Mouse (Mus musculus): ENCODE measurements at regions not wholly inside any gene's neighbourhood (a gene's known extent, or its start where the extent isn't known, plus 50 kb on each side); places are given as distances from the start of the nearest gene placed in this dataset.

DNA sequence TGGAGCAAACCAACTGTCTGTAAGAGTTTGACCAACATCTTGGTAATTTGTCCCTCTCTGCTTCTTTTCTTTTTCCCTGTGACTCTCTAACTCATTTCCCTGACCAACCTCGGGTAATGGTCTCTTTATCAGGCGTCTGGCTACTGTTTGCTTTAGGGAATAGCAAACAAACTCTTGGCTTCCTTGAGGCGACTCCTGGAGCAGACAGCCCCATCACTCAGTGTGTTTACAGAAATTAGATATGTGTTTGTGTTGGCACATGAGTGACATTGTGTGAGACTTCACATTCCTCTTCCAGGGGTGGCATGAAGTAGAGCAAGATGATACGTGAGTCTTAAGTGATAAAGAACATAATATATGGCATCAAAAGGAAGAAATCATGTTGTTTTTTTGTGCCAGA is 195.7 kb upstream of the Hhip start:
- no peak overlapping the region for H3K27ac ChIP-seq
- no peak overlapping the region for H3K4me2 ChIP-seq
- H3K4me3 ChIP-seq: no peak overlapping the region
- no peaks in the 10 kb centered on the region for H3K4me1 ChIP-seq
- no peaks in the 10 kb centered on the region for H3K36me3 ChIP-seq
- H3K9ac ChIP-seq: no peak overlapping the region
- 33% methylated on average over 4 of the region's 4 CpGs for WGBS
- no peaks in the 10 kb centered on the region for H3K9me3 ChIP-seq
- ATAC-seq (ENCODE audit: insufficient number of reproducible peaks, low FRiP score, low TSS enrichment, low read depth): no peak
- H3K27me3 ChIP-seq: no peaks in the 10 kb centered on the region

- WGBS: 37% methylated on average over 3 of the region's 3 CpGs
- Histone ChIP-seq H3K9me3 (no peaks in the 10 kb centered on the region), H3K4me1 (no peaks in the 10 kb centered on the region), H3K36me3 (no peaks in the 10 kb centered on the region), H3K27me3 (no peaks in the 10 kb centered on the region), H3K4me2 (no peak overlapping the region), H3K9ac (no peak overlapping the region), H3K4me3 (no peak overlapping the region), H3K27ac (no peak overlapping the region)
- ATAC-seq (ENCODE audit: insufficient number of reproducible peaks, low FRiP score, low TSS enrichment, low read depth): no peak
Observed at GRCm38 (mm10) chr8:80251595-80251994, 193.8 kb upstream of the Hhip start.

DNA sequence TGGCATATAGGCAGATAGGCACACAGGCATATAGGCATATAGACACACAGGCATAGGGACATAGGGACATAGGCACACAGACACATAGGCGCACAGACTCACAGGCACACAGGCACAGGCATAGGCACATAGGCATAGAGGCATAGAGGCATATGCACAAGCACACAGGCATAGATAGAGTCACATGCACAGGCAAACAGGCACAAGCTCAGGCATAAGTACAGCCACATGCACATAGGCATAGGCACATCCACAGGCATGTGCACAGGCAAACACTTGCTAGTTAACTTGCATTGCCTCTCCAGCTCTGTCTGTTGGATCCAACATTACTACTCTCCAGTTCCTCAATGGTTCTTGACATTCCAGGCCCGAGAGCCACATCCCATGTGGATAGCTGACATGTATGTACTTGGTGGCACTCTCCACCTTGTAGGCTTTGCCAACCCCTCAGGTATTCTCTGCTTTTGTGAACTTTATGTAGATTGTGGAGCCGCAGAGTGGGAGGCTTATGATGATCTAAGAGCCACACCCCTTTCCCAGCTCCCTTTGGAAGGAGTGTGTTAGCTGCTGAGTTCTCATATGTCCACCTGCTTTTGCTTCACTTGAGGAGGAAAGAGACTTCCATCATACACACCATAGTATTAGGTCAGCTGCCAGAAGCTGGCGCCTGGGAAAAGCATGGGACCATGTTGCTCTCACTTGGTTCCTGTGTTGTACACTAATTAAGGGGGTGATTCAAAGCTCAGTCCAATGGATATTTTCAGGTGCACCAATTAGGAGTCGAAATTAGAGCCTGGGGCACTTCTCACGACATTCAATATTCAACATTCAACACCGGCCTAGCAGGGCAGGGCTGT is 192.7 kb upstream of the Hhip start:
- Histone ChIP-seq H3K36me3 (no peaks in the 10 kb centered on the region), H3K27ac (0 out of 2 replicates have a peak overlapping the region, but pooled peaks have one; percentile 7), H3K9ac (no peak overlapping the region), H3K4me1 (no peaks in the 10 kb centered on the region), H3K4me3 (no peak overlapping the region), H3K9me3 (no peaks in the 10 kb centered on the region), H3K27me3 (no peaks in the 10 kb centered on the region), H3K4me2 (no peak overlapping the region)
- WGBS: 64% methylated on average over 7 of the region's 7 CpGs
- ATAC-seq (ENCODE audit: insufficient number of reproducible peaks, low FRiP score, low TSS enrichment, low read depth): no peak

DNA sequence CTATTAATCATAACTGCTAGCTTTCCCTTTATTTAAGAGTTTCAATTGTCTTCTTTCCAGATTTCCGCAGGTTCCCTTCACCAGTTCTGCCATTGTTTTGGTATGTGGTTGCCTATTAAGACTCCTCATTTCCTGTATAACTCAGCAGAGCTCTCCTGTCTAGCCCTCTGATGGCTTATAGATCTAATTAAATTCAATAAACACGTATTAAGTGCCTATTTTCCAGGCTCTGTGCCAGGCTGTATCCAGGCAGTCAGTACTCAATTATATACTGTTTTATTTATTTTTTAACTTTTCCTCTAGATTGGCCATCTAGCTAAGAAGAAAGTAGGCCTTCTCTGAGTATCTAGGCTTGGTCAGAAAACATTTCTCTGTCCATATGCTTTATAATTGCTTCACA is 192.0 kb upstream of the Hhip start:
- 38% methylated on average over 2 of the region's 2 CpGs for WGBS
- no peak overlapping the region for H3K4me2 ChIP-seq
- no peak for ATAC-seq (ENCODE audit: insufficient number of reproducible peaks, low FRiP score, low TSS enrichment, low read depth)
- H3K36me3 ChIP-seq: no peaks in the 10 kb centered on the region
- H3K4me1 ChIP-seq: no peaks in the 10 kb centered on the region
- H3K27me3 ChIP-seq: no peaks in the 10 kb centered on the region
- 0 out of 2 replicates have a peak overlapping the region, but pooled peaks have one; percentile 7 for H3K27ac ChIP-seq
- no peaks in the 10 kb centered on the region for H3K9me3 ChIP-seq
- H3K4me3 ChIP-seq: no peak overlapping the region
- no peak overlapping the region for H3K9ac ChIP-seq

DNA sequence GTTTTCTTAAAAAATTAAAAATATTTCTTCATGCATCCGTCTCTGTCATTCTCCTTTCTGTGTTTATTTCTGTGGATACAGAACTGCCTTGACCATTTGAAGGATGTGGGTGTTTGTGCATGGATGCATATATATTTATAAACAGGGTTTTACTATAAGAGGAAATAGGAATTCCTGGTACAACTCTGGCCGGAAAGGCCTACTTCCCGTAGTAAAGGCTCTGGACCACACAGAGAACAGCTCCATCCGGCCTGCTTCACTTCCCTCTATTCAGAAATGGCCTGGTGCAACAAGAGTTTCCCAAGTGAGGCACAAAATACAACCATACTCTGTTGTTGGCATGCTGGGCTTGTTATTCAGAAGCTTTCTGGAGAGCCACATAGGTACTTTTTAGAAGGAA is 182.1 kb upstream of the Hhip start:
- no peak overlapping the region for H3K27ac ChIP-seq
- no peak for ATAC-seq (ENCODE audit: insufficient number of reproducible peaks, low FRiP score, low TSS enrichment, low read depth)
- no peaks in the 10 kb centered on the region for H3K36me3 ChIP-seq
- no peak overlapping the region for H3K4me2 ChIP-seq
- no peaks in the 10 kb centered on the region for H3K9me3 ChIP-seq
- H3K27me3 ChIP-seq: no peaks in the 10 kb centered on the region
- H3K4me3 ChIP-seq: no peak overlapping the region
- H3K4me1 ChIP-seq: no peaks in the 10 kb centered on the region
- 74% methylated on average over 4 of the region's 4 CpGs for WGBS
- no peak overlapping the region for H3K9ac ChIP-seq

DNA sequence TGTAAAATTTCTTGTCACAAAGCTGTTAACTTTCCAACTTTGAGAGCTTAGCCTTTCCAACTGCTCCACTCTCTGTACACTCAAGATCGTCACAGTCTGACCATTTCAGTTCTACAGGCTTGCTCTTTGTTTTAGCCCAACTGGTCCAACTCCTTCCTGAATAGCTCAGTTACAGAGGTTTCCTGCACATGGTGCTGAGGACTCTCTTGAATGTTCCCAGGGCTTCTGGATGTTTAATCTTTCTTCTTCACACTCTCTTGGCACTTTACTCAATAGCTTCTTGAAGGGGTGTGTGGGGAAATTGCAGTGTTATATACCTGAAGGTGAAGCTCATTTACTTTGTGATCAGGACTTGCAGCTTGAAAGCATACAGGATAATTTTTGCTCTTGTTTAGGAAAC is 152.6 kb upstream of the Hhip start:
- H3K9ac ChIP-seq: no peak overlapping the region
- H3K4me2 ChIP-seq: no peak overlapping the region
- 0 out of 2 replicates have a peak, but pooled peaks cover under 1% of the 10 kb centered on the region for H3K4me1 ChIP-seq
- ATAC-seq (ENCODE audit: insufficient number of reproducible peaks, low FRiP score, low TSS enrichment, low read depth): no peak
- 84% methylated on average over 1 of the region's 1 CpGs for WGBS
- H3K4me3 ChIP-seq: no peak overlapping the region
- no peaks in the 10 kb centered on the region for H3K9me3 ChIP-seq
- H3K36me3 ChIP-seq: no peaks in the 10 kb centered on the region
- H3K27me3 ChIP-seq: no peaks in the 10 kb centered on the region
- H3K27ac ChIP-seq: no peak overlapping the region

DNA sequence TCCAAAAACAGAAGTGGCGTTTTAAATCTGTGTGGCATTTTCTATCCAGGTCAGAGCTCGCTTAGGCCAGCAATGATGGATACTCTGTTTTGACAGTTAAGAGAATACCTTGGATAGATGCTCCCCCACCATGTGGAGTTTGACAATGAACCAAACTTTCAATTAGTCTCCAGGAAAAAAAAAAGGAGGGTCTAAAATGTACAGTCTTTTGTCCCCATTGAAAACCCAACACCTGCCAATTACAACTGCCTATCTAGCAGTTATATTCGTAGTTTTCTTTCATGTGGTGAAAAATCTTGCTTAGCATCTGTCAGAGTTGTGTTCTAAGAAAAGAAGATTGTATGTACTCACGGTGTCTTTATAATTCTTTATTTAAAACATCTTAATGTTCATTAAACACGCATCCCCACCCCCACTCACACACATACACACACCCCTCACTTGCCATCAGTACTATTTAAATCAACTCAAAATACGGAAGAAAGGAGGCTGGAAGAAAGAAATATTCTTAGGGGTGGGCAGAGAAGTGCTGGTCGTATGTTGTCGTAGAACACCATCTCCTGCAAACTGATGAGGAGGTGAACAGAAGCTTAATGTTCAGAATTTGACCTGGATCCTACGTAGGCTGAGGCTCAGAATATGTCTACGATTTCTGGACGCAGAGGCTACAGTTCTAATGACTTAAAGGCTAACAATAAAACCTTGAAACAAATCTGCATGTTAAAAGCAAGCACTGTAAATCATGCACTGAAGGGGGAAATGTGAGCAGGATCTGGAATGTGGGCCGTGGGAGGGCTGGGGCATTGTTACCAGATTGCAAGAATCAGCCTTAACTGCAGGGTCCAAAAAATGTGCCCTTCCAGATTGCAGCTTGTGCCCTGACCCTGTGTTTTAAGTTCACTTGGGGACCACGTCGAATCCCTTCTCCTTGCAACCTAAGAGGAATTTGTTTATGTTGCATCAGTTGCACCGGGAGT is 147.2 kb upstream of the Hhip start:
- no peak for ATAC-seq (ENCODE audit: insufficient number of reproducible peaks, low FRiP score, low TSS enrichment, low read depth)

DNA sequence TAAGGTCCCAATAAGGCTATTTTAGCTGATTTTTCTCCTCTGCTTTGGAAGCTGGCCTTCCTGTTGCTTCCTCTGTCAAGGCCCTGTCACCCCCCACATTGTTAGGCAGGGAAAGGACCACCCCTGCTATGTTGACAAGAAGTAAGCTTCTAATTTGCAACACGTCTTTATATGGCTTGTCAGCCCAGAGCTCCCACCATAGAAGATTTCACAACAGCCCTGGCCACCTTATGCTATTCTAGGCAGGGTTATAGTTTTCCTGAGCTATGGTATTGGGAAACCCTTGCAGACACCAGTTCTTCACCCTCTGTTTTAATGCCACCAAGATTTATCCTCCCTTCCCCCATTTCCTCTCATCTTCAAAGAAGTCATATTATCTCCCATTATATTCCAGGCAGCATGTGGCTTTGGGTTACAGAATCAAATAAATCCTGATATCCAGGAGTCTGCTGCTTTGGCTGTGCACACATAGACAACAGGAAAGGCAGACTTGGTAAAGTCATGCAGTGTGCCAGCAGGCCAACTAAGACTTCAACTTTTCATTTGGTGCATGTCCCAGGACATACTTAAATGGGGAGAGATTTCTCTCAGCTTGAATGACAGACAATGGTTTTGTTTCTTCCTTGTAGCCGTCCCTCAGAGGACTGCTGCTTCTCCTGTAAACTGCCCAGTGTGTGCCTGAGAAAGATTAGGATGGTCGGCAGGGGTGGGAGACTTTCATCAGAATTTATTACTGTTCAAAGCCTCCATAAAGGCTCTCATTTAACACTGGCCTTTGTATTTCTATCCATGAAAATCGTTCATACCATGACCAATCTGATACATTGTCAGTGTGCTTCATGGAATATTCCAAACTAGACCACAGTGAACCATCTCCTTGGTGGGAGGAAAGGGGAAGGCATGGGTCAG is 146.2 kb upstream of the Hhip start:
- WGBS: 41% methylated on average over 4 of the region's 4 CpGs
- no peak overlapping the region for H3K9ac ChIP-seq
- no peak overlapping the region for H3K4me3 ChIP-seq
- no peak overlapping the region for H3K27ac ChIP-seq
- H3K4me2 ChIP-seq: no peak overlapping the region
- no peaks in the 10 kb centered on the region for H3K9me3 ChIP-seq
- H3K27me3 ChIP-seq: no peaks in the 10 kb centered on the region
- 0 out of 2 replicates have a peak, but pooled peaks cover 3% of the 10 kb centered on the region for H3K4me1 ChIP-seq
- H3K36me3 ChIP-seq: no peaks in the 10 kb centered on the region
- no peak for ATAC-seq (ENCODE audit: insufficient number of reproducible peaks, low FRiP score, low TSS enrichment, low read depth)

More for the DNA sequence above, 147.2 kb upstream of the Hhip start:
- H3K4me2 ChIP-seq: no peak overlapping the region
- 0 out of 2 replicates have a peak, but pooled peaks cover 3% of the 10 kb centered on the region for H3K4me1 ChIP-seq
- H3K27me3 ChIP-seq: no peaks in the 10 kb centered on the region
- H3K9me3 ChIP-seq: no peaks in the 10 kb centered on the region
- no peak overlapping the region for H3K27ac ChIP-seq
- no peak overlapping the region for H3K4me3 ChIP-seq
- 43% methylated on average over 15 of the region's 15 CpGs for WGBS
- H3K36me3 ChIP-seq: no peaks in the 10 kb centered on the region
- H3K9ac ChIP-seq: no peak overlapping the region

DNA sequence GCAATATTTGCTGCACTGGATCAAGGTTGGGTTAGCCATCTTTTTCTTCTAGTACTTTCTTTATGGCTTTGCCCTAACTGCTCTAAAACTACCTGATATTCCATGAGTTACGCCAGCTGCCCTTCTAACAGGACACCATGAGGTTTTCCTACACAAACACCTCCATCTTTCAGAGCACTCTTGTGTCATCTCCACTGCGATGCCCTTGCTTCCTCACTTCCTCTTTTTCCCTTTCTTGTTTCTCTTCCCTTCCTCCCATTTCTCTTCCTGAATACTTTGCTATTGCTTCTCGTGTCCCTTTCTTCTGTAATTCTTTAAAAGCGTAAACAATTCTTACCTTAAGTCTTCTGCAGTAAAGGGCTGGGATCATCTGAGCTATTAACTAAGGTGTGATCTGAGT is 139.9 kb upstream of the Hhip start:
- Histone ChIP-seq H3K27me3 (peaks cover 4% of the 10 kb centered on the region; the same call in 1 of the 2 replicates), H3K27ac (no peak overlapping the region), H3K4me1 (0 out of 2 replicates have a peak, but pooled peaks cover 2% of the 10 kb centered on the region), H3K4me3 (no peak overlapping the region), H3K4me2 (no peak overlapping the region), H3K36me3 (no peaks in the 10 kb centered on the region), H3K9me3 (no peaks in the 10 kb centered on the region), H3K9ac (no peak overlapping the region)
- 93% methylated on average over 4 of the region's 4 CpGs for WGBS
- no peak for ATAC-seq (ENCODE audit: insufficient number of reproducible peaks, low FRiP score, low TSS enrichment, low read depth)

DNA sequence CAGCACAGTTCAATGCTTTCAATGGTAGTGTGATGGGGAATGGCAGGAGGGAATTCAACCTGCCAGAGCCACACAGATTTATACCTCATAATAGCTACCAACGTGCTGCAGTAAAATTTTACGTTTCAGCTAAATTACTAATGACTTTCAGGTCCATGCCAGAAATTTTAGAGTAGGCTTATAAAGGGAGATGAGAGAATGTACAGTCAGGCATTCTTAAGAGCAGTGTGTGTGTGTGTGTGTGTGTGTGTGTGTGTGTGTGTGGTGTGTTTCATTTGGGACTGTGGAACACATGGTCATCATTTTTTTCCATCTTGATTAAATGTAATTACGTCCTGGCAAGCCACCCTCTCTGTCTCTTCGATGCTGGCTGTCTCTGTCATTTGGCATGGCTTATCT is 132.7 kb upstream of the Hhip start:
- ATAC-seq (ENCODE audit: insufficient number of reproducible peaks, low FRiP score, low TSS enrichment, low read depth): 0 out of 2 replicates have a peak, but pooled peaks have one; percentile 44
- H3K4me2 ChIP-seq: no peak overlapping the region
- peaks cover 5% of the 10 kb centered on the region; the same call in 1 of the 2 replicates for H3K4me1 ChIP-seq
- peaks cover 26% of the 10 kb centered on the region; the same call in 1 of the 2 replicates for H3K27me3 ChIP-seq
- no peak overlapping the region for H3K9ac ChIP-seq
- no peaks in the 10 kb centered on the region for H3K9me3 ChIP-seq
- H3K36me3 ChIP-seq: no peaks in the 10 kb centered on the region
- 18% methylated on average over 4 of the region's 4 CpGs for WGBS
- no peak overlapping the region for H3K4me3 ChIP-seq
- H3K27ac ChIP-seq: no peak overlapping the region; the same call in 1 of the 2 replicates
